Mouse (Mus musculus): ENCODE results near the gene Tpi1. TPM values are rescaled to one million over a fixed set of nuclear protein-coding genes. Genes with fewer than 3 reads are reported as not detected.

Gene Tpi1
- polyA plus RNA-seq, 1 experiment from 2014 or later: 643 TPM

GRCm38 (mm10) chr6:124795781-124796180 lies 18.3 kb downstream of the Tpi1 start:
- peak overlapping the region; percentile 45; the same call in 1 of the 2 replicates for H3K27ac ChIP-seq (ENCODE audit: low read depth, low read length)
- no peaks in the 10 kb centered on the region for H3K9me3 ChIP-seq (ENCODE audit: control insufficient read depth, low read length)
- H3K4me3 ChIP-seq (ENCODE audit: low read length): no peak overlapping the region
- H3K27me3 ChIP-seq (ENCODE audit: control insufficient read depth, insufficient read depth, low read length): no peaks in the 10 kb centered on the region
- no peaks in the 10 kb centered on the region for H3K36me3 ChIP-seq (ENCODE audit: control insufficient read depth, insufficient read depth, low read length)
- H3K9ac ChIP-seq (ENCODE audit: low read depth, low read length): no peak overlapping the region
- 78% methylated on average over 4 of the region's 4 CpGs for WGBS
- no peaks in the 10 kb centered on the region for H3K4me1 ChIP-seq (ENCODE audit: control insufficient read depth, insufficient read depth, low read length)
- ATAC-seq (ENCODE audit: low FRiP score, low TSS enrichment): peak; percentile 46; the same call in 1 of the 2 replicates
- no peak overlapping the region for H3K4me2 ChIP-seq (replicated peaks; ENCODE audit: low read depth, low read length)

- Histone ChIP-seq H3K36me3 (ENCODE audit: control insufficient read depth, insufficient read depth, low read length) (no peaks in the 10 kb centered on the region), H3K27me3 (ENCODE audit: control insufficient read depth, insufficient read depth, low read length) (no peaks in the 10 kb centered on the region), H3K9ac (ENCODE audit: low read depth, low read length) (no peak overlapping the region), H3K4me2 (replicated peaks; ENCODE audit: low read depth, low read length) (no peak overlapping the region), H3K9me3 (ENCODE audit: control insufficient read depth, low read length) (no peaks in the 10 kb centered on the region), H3K4me3 (ENCODE audit: low read length) (no peak overlapping the region), H3K27ac (ENCODE audit: low read depth, low read length) (no peak overlapping the region), H3K4me1 (ENCODE audit: control insufficient read depth, insufficient read depth, low read length) (no peaks in the 10 kb centered on the region)
- ATAC-seq (ENCODE audit: low FRiP score, low TSS enrichment): no peak
- WGBS: 72% methylated on average over 3 of the region's 3 CpGs
These were observed 22.2 kb downstream of the Tpi1 start for GRCm38 (mm10) chr6:124791911-124792310.

GRCm38 (mm10) chr6:124790121-124790520 lies 24.0 kb downstream of the Tpi1 start:
- peak; percentile 68 for ATAC-seq (ENCODE audit: low FRiP score, low TSS enrichment)
- Histone ChIP-seq H3K27ac (ENCODE audit: low read depth, low read length) (peak overlapping the region; percentile 24; the same call in 1 of the 2 replicates), H3K36me3 (ENCODE audit: control insufficient read depth, insufficient read depth, low read length) (no peaks in the 10 kb centered on the region)

GRCm38 (mm10) chr6:124789519-124789918 lies 24.6 kb downstream of the Tpi1 start:
- no peak; the same call in 1 of the 2 replicates for ATAC-seq (ENCODE audit: low FRiP score, low TSS enrichment)
- Histone ChIP-seq H3K27me3 (ENCODE audit: control insufficient read depth, insufficient read depth, low read length) (no peaks in the 10 kb centered on the region), H3K4me3 (ENCODE audit: low read length) (no peak overlapping the region), H3K4me2 (replicated peaks; ENCODE audit: low read depth, low read length) (no peak overlapping the region), H3K27ac (ENCODE audit: low read depth, low read length) (no peak overlapping the region), H3K4me1 (ENCODE audit: control insufficient read depth, insufficient read depth, low read length) (no peaks in the 10 kb centered on the region), H3K36me3 (ENCODE audit: control insufficient read depth, insufficient read depth, low read length) (no peaks in the 10 kb centered on the region), H3K9ac (ENCODE audit: low read depth, low read length) (no peak overlapping the region), H3K9me3 (ENCODE audit: control insufficient read depth, low read length) (no peaks in the 10 kb centered on the region)
- 87% methylated on average over 4 of the region's 4 CpGs for WGBS

More at GRCm38 (mm10) chr6:124790121-124790520, 24.0 kb downstream of the Tpi1 start:
- no peak overlapping the region for H3K4me2 ChIP-seq (replicated peaks; ENCODE audit: low read depth, low read length)
- H3K4me3 ChIP-seq (ENCODE audit: low read length): no peak overlapping the region
- H3K27me3 ChIP-seq (ENCODE audit: control insufficient read depth, insufficient read depth, low read length): no peaks in the 10 kb centered on the region
- WGBS: 37% methylated on average over 4 of the region's 4 CpGs
- no peaks in the 10 kb centered on the region for H3K4me1 ChIP-seq (ENCODE audit: control insufficient read depth, insufficient read depth, low read length)
- no peaks in the 10 kb centered on the region for H3K9me3 ChIP-seq (ENCODE audit: control insufficient read depth, low read length)
- H3K9ac ChIP-seq (ENCODE audit: low read depth, low read length): no peak overlapping the region

GRCm38 (mm10) chr6:124787722-124788121 lies 26.4 kb downstream of the Tpi1 start:
- H3K9me3 ChIP-seq (ENCODE audit: control insufficient read depth, low read length): no peaks in the 10 kb centered on the region
- H3K9ac ChIP-seq (ENCODE audit: low read depth, low read length): no peak overlapping the region
- no peaks in the 10 kb centered on the region for H3K27me3 ChIP-seq (ENCODE audit: control insufficient read depth, insufficient read depth, low read length)
- 80% methylated on average over 10 of the region's 10 CpGs for WGBS
- no peaks in the 10 kb centered on the region for H3K4me1 ChIP-seq (ENCODE audit: control insufficient read depth, insufficient read depth, low read length)
- no peak overlapping the region for H3K4me3 ChIP-seq (ENCODE audit: low read length)
- H3K36me3 ChIP-seq (ENCODE audit: control insufficient read depth, insufficient read depth, low read length): no peaks in the 10 kb centered on the region
- no peak for ATAC-seq (ENCODE audit: low FRiP score, low TSS enrichment)
- H3K4me2 ChIP-seq (replicated peaks; ENCODE audit: low read depth, low read length): no peak overlapping the region
- no peak overlapping the region for H3K27ac ChIP-seq (ENCODE audit: low read depth, low read length)

GRCm38 (mm10) chr6:124786756-124787420 lies 27.2 kb downstream of the Tpi1 start:
- peak; percentile 50; the same call in 1 of the 2 replicates for ATAC-seq (ENCODE audit: low FRiP score, low TSS enrichment)
- H3K4me2 ChIP-seq (replicated peaks; ENCODE audit: low read depth, low read length): no peak overlapping the region

GRCm38 (mm10) chr6:124782436-124782835 lies 31.7 kb downstream of the Tpi1 start:
- no peaks in the 10 kb centered on the region for H3K36me3 ChIP-seq (ENCODE audit: control insufficient read depth, insufficient read depth, low read length)
- no peak overlapping the region for H3K27ac ChIP-seq (ENCODE audit: low read depth, low read length)
- H3K9ac ChIP-seq (ENCODE audit: low read depth, low read length): no peak overlapping the region
- ATAC-seq (ENCODE audit: low FRiP score, low TSS enrichment): no peak
- H3K4me1 ChIP-seq (ENCODE audit: control insufficient read depth, insufficient read depth, low read length): peaks cover 8% of the 10 kb centered on the region; the same call in 1 of the 2 replicates
- H3K4me2 ChIP-seq (replicated peaks; ENCODE audit: low read depth, low read length): peak overlapping the region; percentile 18; the same call in 1 of the 2 replicates
- WGBS: 22% methylated on average over 6 of the region's 6 CpGs
- no peak overlapping the region for H3K4me3 ChIP-seq (ENCODE audit: low read length)
- H3K27me3 ChIP-seq (ENCODE audit: control insufficient read depth, insufficient read depth, low read length): peaks cover 6% of the 10 kb centered on the region; the same call in 1 of the 2 replicates
- no peaks in the 10 kb centered on the region for H3K9me3 ChIP-seq (ENCODE audit: control insufficient read depth, low read length)

More at GRCm38 (mm10) chr6:124786756-124787420, 27.2 kb downstream of the Tpi1 start:
- Histone ChIP-seq H3K27ac (ENCODE audit: low read depth, low read length) (no peak overlapping the region), H3K36me3 (ENCODE audit: control insufficient read depth, insufficient read depth, low read length) (no peaks in the 10 kb centered on the region), H3K9me3 (ENCODE audit: control insufficient read depth, low read length) (no peaks in the 10 kb centered on the region), H3K4me1 (ENCODE audit: control insufficient read depth, insufficient read depth, low read length) (no peaks in the 10 kb centered on the region), H3K9ac (ENCODE audit: low read depth, low read length) (no peak overlapping the region), H3K27me3 (ENCODE audit: control insufficient read depth, insufficient read depth, low read length) (no peaks in the 10 kb centered on the region), H3K4me3 (ENCODE audit: low read length) (no peak overlapping the region)
- 45% methylated on average over 8 of the region's 8 CpGs for WGBS

GRCm38 (mm10) chr6:124780917-124781316 lies 33.2 kb downstream of the Tpi1 start:
- Histone ChIP-seq H3K27me3 (ENCODE audit: control insufficient read depth, insufficient read depth, low read length) (peaks cover 6% of the 10 kb centered on the region; the same call in 1 of the 2 replicates), H3K4me3 (ENCODE audit: low read length) (no peak overlapping the region), H3K9me3 (ENCODE audit: control insufficient read depth, low read length) (no peaks in the 10 kb centered on the region), H3K9ac (ENCODE audit: low read depth, low read length) (no peak overlapping the region), H3K36me3 (ENCODE audit: control insufficient read depth, insufficient read depth, low read length) (no peaks in the 10 kb centered on the region), H3K4me1 (ENCODE audit: control insufficient read depth, insufficient read depth, low read length) (peaks cover 8% of the 10 kb centered on the region; the same call in 1 of the 2 replicates), H3K4me2 (replicated peaks; ENCODE audit: low read depth, low read length) (no peak overlapping the region), H3K27ac (ENCODE audit: low read depth, low read length) (no peak overlapping the region)
- WGBS: 86% methylated on average over 7 of the region's 7 CpGs
- no peak for ATAC-seq (ENCODE audit: low FRiP score, low TSS enrichment)

- WGBS: 5% methylated on average over 10 of the region's 10 CpGs
- no peaks in the 10 kb centered on the region for H3K36me3 ChIP-seq (ENCODE audit: control insufficient read depth, insufficient read depth, low read length)
- ATAC-seq (ENCODE audit: low FRiP score, low TSS enrichment): no peak
- no peak overlapping the region for H3K27ac ChIP-seq (ENCODE audit: low read depth, low read length)
- no peaks in the 10 kb centered on the region for H3K9me3 ChIP-seq (ENCODE audit: control insufficient read depth, low read length)
- peak overlapping the region; percentile 19 for H3K9ac ChIP-seq (ENCODE audit: low read depth, low read length)
- H3K4me1 ChIP-seq (ENCODE audit: control insufficient read depth, insufficient read depth, low read length): peaks cover 8% of the 10 kb centered on the region; the same call in 1 of the 2 replicates
- H3K27me3 ChIP-seq (ENCODE audit: control insufficient read depth, insufficient read depth, low read length): peaks cover 6% of the 10 kb centered on the region; the same call in 1 of the 2 replicates
- peak overlapping the region; percentile 63 for H3K4me2 ChIP-seq (replicated peaks; ENCODE audit: low read depth, low read length)
- peak overlapping the region; percentile 44 for H3K4me3 ChIP-seq (ENCODE audit: low read length)
These were observed 34.1 kb downstream of the Tpi1 start for GRCm38 (mm10) chr6:124779984-124780416.

Data from kidney, embryonic 14.5 days (tissue).